Mouse (Mus musculus) urinary bladder, postnatal 4 days (tissue): ENCODE measurements around the gene Brpf1.

Source experiments
- DNase-seq, 2 experiments: peaks; one replicate each; pipeline ENCODE4 v3.0.0; 2021 to 2022; ENCODE audit warnings: low spot score in 2 of 2

The Brpf1 gene

GRCm38 (mm10) chr6:113352820-113353219 is 45.9 kb downstream of the Brpf1 start:
- DNase-seq: no peak

DNA sequence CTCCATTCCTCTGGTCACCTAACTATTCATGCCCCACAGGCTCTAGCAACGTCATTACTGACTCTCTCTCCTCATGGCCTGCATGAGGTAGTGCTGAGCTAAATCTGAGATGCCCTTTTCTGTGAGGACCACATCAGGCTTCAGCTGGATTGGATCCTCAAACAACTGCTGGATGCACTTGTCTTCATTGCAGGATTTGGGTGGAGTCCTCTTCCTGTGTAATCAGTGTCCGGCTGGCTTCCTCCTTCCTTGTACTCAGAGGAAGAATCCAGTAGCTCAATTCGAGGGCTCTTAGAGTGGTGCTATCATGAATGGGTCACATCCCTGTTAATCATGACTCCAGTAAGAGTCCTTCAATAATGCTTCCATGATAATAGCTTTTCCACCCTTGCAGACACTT is 46.8 kb downstream of the Brpf1 start:
- DNase-seq: no peak

GRCm38 (mm10) chr6:113361476-113361875 is 54.5 kb downstream of the Brpf1 start:
- no peak for DNase-seq

- no peak for DNase-seq
Measured at GRCm38 (mm10) chr6:113362241-113362640, 55.3 kb downstream of the Brpf1 start.

- DNase-seq: no peak
Measured at GRCm38 (mm10) chr6:113364518-113365135, 57.7 kb downstream of the Brpf1 start.

- DNase-seq: no peak
Measured at GRCm38 (mm10) chr6:113366639-113367038, 59.7 kb downstream of the Brpf1 start.

- DNase-seq: no peak
Measured at GRCm38 (mm10) chr6:113367574-113367973, 60.6 kb downstream of the Brpf1 start.

DNA sequence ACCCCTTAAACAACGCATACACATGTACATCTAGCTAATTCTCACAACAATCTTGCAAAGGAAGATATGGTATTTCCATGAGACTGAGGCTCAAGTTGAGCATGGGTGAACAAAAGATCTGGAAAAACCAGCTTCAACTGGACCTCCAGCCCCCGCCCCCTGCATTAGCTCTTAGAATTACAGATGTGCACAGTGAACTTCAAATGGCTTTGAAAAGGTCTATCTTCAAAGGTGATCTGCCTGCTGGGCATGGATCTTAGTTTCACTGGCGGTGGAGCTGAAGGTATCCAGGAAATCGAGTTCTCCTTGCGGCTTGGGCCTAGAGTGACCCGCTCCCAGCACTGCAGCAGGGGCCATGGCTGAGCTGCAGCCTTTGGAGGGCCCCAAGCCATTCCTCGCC is 61.2 kb downstream of the Brpf1 start:
- no peak for DNase-seq

- no peak for DNase-seq
Measured at GRCm38 (mm10) chr6:113368577-113368976, 61.6 kb downstream of the Brpf1 start.

DNA sequence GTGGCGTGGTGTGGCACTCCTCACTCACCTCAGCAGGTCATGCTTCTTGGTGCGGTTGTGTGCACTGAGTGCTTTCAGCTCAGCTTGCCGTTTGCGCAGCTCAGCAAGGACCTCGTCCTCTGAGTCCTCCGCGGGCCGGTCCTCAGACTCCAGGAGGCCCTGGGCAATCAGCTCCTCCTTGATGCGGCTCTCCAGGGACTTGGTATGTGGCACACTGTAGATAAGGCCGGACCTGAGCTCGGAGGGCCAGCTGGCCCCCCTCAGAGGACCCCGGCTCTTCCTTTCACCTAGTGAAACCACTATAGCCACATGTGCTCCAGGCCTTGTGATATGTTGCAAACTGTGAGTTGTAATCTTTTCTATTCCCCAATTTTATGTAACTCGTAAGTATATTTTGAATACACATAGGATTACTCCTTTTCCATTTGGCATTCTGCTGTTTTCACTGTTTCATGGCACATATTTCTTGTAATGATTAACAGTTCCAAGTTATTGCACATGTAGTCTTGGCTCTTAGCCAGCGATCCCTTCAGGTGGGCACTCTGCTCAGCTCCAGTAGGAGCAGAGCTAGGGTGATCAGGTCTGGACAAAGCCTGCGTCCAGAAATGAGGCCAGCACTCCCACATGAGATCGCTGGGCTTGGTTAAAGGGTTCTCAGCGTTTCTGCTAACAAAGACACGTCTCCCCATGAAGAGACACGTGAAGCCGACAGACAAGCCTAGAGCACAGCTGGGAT is 63.4 kb downstream of the Brpf1 start:
- no peak for DNase-seq

- DNase-seq: no peak
Measured at GRCm38 (mm10) chr6:113373491-113373890, 66.6 kb downstream of the Brpf1 start.
